Mouse (Mus musculus) hindbrain, embryonic 12.5 days (tissue): ENCODE measurements around the gene Ccdc169. TPM values are rescaled to one million over a fixed set of nuclear protein-coding genes. Genes with fewer than 3 reads are reported as not detected.

Experiments
- ATAC-seq: fragments of 200-750 bp; cut with Nextera tagmentation; 2 replicates; pipeline ENCODE4 v1.8.0; 2017; ENCODE audit warnings: moderate TSS enrichment; ENCODE audit not compliant: low FRiP score
- H3K27ac ChIP-seq: fragments of 300-500 bp; sonication (generic); 2 replicates; pipeline ENCODE4 v1.5.1; 2016; ENCODE audit warnings: mild to moderate bottlenecking
- H3K27me3 ChIP-seq: fragments of 300-500 bp; sonication (generic); 2 replicates; pipeline ENCODE4 v1.6.1; 2016; ENCODE audit warnings: mild to moderate bottlenecking
- H3K36me3 ChIP-seq: fragments of 300-500 bp; sonication (generic); 2 replicates; pipeline ENCODE4 v1.6.1; 2016; ENCODE audit warnings: mild to moderate bottlenecking
- H3K4me1 ChIP-seq: fragments of 300-500 bp; sonication (generic); 2 replicates; pipeline ENCODE4 v1.6.1; 2016
- H3K4me2 ChIP-seq: fragments of 300-500 bp; sonication (generic); replicated peaks from 2 replicates; pipeline ENCODE4 v1.6.1; 2016; ENCODE audit warnings: mild to moderate bottlenecking
- H3K4me3 ChIP-seq: fragments of 300-500 bp; sonication (generic); 2 replicates; pipeline ENCODE4 v1.5.1; 2016; ENCODE audit warnings: mild to moderate bottlenecking
- H3K9ac ChIP-seq: fragments of 300-500 bp; sonication (generic); 2 replicates; pipeline ENCODE4 v1.6.1; 2016; ENCODE audit warnings: mild to moderate bottlenecking, moderate library complexity
- H3K9me3 ChIP-seq: fragments of 300-500 bp; sonication (generic); replicated peaks from 2 replicates; pipeline ENCODE4 v1.6.1; 2016; ENCODE audit warnings: mild to moderate bottlenecking
- WGBS: fragments of 180-500 bp; shearing (Covaris S2); methylation state at CpG from one replicate; pipeline ENCODE4 v1.1.7; 2016; 5-methylcytosine and 5-hydroxymethylcytosine counted together
- polyA plus RNA-seq: library from polyadenylated mRNA; unstranded; fragments of >200 nt; fragmentation: Nextera tagmentation; extraction: Ambion mirVana; gene quantifications from 2 replicates; pipeline ENCODE4 v1.2.1, GENCODE M21; 2016

The Ccdc169 gene
- polyA plus RNA-seq, 1 experiment from 2014 or later: 0.06 TPM

DNA sequence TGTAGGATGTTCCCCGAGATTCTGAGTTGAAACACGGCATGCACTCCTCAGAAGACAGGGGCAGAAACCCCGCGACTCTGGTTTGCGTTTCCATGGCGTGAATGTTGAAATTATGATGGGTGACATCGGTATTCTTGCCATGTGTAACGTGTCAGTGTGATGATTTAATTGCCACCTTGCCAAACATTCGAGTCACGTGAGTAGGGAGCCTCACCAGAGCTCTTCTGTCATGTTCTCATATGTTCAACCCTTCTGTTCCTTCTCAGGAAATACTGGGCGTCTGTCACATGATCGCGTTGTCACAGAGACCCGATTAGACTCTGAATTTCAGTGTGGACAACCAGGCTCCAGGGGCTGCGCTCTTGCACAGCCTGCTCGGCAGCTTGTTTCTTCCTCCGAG is 31.1 kb upstream of the Ccdc169 start:
- no peaks in the 10 kb centered on the region for H3K27me3 ChIP-seq
- H3K4me3 ChIP-seq: no peak overlapping the region
- WGBS: 88% methylated on average over 17 of the region's 17 CpGs
- H3K36me3 ChIP-seq: no peaks in the 10 kb centered on the region
- ATAC-seq: no peak
- no peaks in the 10 kb centered on the region for H3K4me1 ChIP-seq
- no peak overlapping the region for H3K9ac ChIP-seq
- H3K4me2 ChIP-seq: no peak overlapping the region
- no peaks in the 10 kb centered on the region for H3K9me3 ChIP-seq
- H3K27ac ChIP-seq: no peak overlapping the region

- no peaks in the 10 kb centered on the region for H3K36me3 ChIP-seq
- peaks cover 13% of the 10 kb centered on the region for H3K4me1 ChIP-seq
- H3K4me2 ChIP-seq: no peak overlapping the region
- ATAC-seq: no peak
- H3K27ac ChIP-seq: no peak overlapping the region
- no peak overlapping the region for H3K4me3 ChIP-seq
- no peaks in the 10 kb centered on the region for H3K9me3 ChIP-seq
- H3K27me3 ChIP-seq: no peaks in the 10 kb centered on the region
- H3K9ac ChIP-seq: no peak overlapping the region
- WGBS: 86% methylated on average over 4 of the region's 4 CpGs
Measured at GRCm38 (mm10) chr3:55109097-55109496, 28.0 kb upstream of the Ccdc169 start.

GRCm38 (mm10) chr3:55111935-55112709 is 25.0 kb upstream of the Ccdc169 start, which contains the start of gene Spg20:
Spg20 (plus strand) TSS chr3:55112108.
- H3K4me3 ChIP-seq: peak within 1 kb of the TSS; percentile 72
- no peaks in the 10 kb centered on the region for H3K27me3 ChIP-seq
- H3K4me1 ChIP-seq: peaks cover 20% of the 10 kb centered on the region
- peak within 1 kb of the TSS; percentile 88 for H3K9ac ChIP-seq
- H3K4me2 ChIP-seq: peak within 1 kb of the TSS; percentile 71
- H3K9me3 ChIP-seq: no peaks in the 10 kb centered on the region
- under 1% methylated on average over 50 of the region's 58 CpGs for WGBS
- peak within 1 kb of the TSS; percentile 88 for H3K27ac ChIP-seq
- peak; percentile 98 for ATAC-seq
- H3K36me3 ChIP-seq: peaks cover 6% of the 10 kb centered on the region

DNA sequence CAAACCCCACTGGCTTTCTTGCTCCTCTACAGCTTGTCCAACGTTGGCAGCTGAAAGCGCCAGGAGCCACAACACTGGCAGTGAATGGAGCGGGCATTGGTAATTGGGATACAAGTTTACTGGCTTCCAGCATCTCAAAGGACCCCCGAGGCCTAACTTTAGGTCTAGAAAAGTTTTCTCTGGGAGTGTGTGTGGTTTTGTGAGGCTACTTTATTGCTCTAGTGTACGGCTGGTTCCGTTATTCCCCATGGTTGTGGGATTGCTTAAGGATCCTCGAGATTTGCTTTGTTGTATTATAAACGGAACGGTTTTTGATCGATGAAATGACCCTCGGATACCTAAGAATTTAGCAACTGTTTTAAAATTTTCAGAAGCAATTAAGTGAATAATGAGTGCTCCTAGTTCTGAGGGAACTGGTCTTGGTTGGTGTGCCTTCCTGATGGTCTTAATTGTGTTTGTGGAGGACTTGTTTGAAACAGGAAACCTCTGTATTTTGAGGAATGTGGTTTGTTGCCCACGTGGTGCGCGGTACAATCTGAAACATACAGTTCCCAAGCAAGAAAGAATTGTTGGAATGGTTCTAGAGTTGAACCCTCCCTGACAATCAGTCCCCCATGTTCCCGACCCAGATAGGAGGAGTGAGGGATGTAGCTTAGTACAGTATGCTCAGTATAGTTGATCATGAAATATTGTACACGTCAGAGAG is 24.3 kb upstream of the Ccdc169 start:
- H3K36me3 ChIP-seq: peaks cover 14% of the 10 kb centered on the region
- H3K27ac ChIP-seq: peak overlapping the region; percentile 88
- H3K4me3 ChIP-seq: peak overlapping the region; percentile 72
- H3K9ac ChIP-seq: peak overlapping the region; percentile 88
- ATAC-seq: no peak
- H3K4me1 ChIP-seq: peaks cover 20% of the 10 kb centered on the region
- no peaks in the 10 kb centered on the region for H3K27me3 ChIP-seq
- no peaks in the 10 kb centered on the region for H3K9me3 ChIP-seq
- WGBS: 46% methylated on average over 16 of the region's 16 CpGs
- H3K4me2 ChIP-seq: peak overlapping the region; percentile 71

GRCm38 (mm10) chr3:55114313-55115065 is 22.6 kb upstream of the Ccdc169 start:
- peaks cover 30% of the 10 kb centered on the region for H3K36me3 ChIP-seq
- H3K27ac ChIP-seq: no peak overlapping the region
- H3K4me3 ChIP-seq: no peak overlapping the region
- no peaks in the 10 kb centered on the region for H3K9me3 ChIP-seq
- H3K27me3 ChIP-seq: no peaks in the 10 kb centered on the region
- H3K4me1 ChIP-seq: peaks cover 20% of the 10 kb centered on the region
- WGBS: 67% methylated on average over 7 of the region's 7 CpGs
- 0 out of 2 replicates have a peak overlapping the region, but pooled peaks have one; percentile 1 for H3K4me2 ChIP-seq
- H3K9ac ChIP-seq: no peak overlapping the region
- no peak for ATAC-seq

- Histone ChIP-seq H3K4me1 (peaks cover 20% of the 10 kb centered on the region), H3K36me3 (peaks cover 33% of the 10 kb centered on the region), H3K9me3 (no peaks in the 10 kb centered on the region), H3K4me2 (0 out of 2 replicates have a peak overlapping the region, but pooled peaks have one; percentile 1), H3K4me3 (no peak overlapping the region), H3K27ac (no peak overlapping the region), H3K9ac (no peak overlapping the region), H3K27me3 (no peaks in the 10 kb centered on the region)
- no peak for ATAC-seq
- 56% methylated on average over 1 of the region's 1 CpGs for WGBS
Measured at GRCm38 (mm10) chr3:55115071-55115470, 22.1 kb upstream of the Ccdc169 start.

DNA sequence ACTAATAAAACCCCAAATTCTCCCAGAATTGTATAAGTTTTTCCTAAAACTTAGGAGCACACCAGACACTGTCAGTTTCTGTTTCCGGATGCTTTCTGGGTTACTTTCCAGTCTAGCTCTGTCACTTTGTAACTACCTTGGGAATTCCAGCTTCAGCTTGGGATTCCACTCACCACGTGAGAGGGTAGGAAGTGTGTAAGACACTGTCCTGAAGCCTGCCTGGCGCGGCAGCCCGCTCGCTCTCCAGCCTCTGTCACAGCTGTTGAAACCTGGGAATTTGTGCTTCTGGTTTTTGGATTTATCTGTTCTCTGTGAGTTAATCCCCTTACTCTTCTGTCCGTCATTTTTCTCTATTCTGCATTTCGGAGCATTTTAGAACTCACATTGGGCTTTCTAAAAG is 21.1 kb upstream of the Ccdc169 start:
- H3K27ac ChIP-seq: no peak overlapping the region
- H3K36me3 ChIP-seq: peaks cover 41% of the 10 kb centered on the region
- no peak for ATAC-seq
- no peak overlapping the region for H3K4me3 ChIP-seq
- H3K27me3 ChIP-seq: no peaks in the 10 kb centered on the region
- WGBS: 93% methylated on average over 8 of the region's 8 CpGs
- H3K4me1 ChIP-seq: peaks cover 20% of the 10 kb centered on the region
- no peaks in the 10 kb centered on the region for H3K9me3 ChIP-seq
- H3K4me2 ChIP-seq: no peak overlapping the region
- no peak overlapping the region for H3K9ac ChIP-seq

- Histone ChIP-seq H3K4me2 (no peak overlapping the region), H3K36me3 (peaks cover 70% of the 10 kb centered on the region), H3K4me3 (no peak overlapping the region), H3K9me3 (no peaks in the 10 kb centered on the region), H3K27me3 (no peaks in the 10 kb centered on the region), H3K4me1 (peaks cover 5% of the 10 kb centered on the region; the same call in 1 of the 2 replicates), H3K9ac (no peak overlapping the region), H3K27ac (no peak overlapping the region)
- WGBS: 89% methylated on average over 6 of the region's 6 CpGs
- no peak for ATAC-seq
Measured at GRCm38 (mm10) chr3:55119275-55119898, 17.8 kb upstream of the Ccdc169 start.

DNA sequence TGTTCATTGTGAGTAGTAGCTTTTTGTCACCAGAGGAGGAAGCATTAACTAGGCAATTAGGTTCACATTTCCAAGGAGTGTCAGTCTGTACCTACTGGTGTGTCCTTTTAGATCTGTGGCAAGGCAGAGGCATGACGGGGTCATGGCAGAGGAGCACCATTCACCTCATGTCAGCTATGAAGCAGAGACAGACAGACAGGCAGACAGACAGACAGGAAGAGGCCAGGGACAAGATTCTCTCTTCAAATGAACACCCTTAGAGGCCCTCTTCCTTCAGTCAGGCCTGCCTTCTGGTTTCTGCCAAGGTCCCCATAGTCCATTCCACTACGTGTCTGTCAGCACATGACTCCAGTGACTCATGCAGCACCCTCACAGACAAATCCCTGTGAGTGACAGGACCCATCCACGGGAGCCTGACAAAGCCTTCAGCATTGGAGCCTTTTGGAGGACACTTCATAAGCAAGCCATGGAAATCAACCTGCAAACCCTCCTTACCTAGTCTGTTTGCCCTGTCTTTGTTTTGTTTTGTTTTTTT is 14.7 kb upstream of the Ccdc169 start:
- H3K4me3 ChIP-seq: no peak overlapping the region
- H3K9me3 ChIP-seq: no peaks in the 10 kb centered on the region
- no peaks in the 10 kb centered on the region for H3K27me3 ChIP-seq
- ATAC-seq: no peak
- no peak overlapping the region for H3K9ac ChIP-seq
- peaks cover 90% of the 10 kb centered on the region for H3K36me3 ChIP-seq
- WGBS: 84% methylated on average over 3 of the region's 3 CpGs
- no peak overlapping the region for H3K4me2 ChIP-seq
- no peaks in the 10 kb centered on the region for H3K4me1 ChIP-seq
- no peak overlapping the region for H3K27ac ChIP-seq

GRCm38 (mm10) chr3:55123064-55123463 is 14.1 kb upstream of the Ccdc169 start:
- WGBS: 89% methylated on average over 4 of the region's 4 CpGs
- no peaks in the 10 kb centered on the region for H3K9me3 ChIP-seq
- peaks cover 90% of the 10 kb centered on the region for H3K36me3 ChIP-seq
- no peak overlapping the region for H3K27ac ChIP-seq
- no peaks in the 10 kb centered on the region for H3K27me3 ChIP-seq
- no peak overlapping the region for H3K9ac ChIP-seq
- ATAC-seq: no peak
- H3K4me2 ChIP-seq: no peak overlapping the region
- no peaks in the 10 kb centered on the region for H3K4me1 ChIP-seq
- H3K4me3 ChIP-seq: no peak overlapping the region

DNA sequence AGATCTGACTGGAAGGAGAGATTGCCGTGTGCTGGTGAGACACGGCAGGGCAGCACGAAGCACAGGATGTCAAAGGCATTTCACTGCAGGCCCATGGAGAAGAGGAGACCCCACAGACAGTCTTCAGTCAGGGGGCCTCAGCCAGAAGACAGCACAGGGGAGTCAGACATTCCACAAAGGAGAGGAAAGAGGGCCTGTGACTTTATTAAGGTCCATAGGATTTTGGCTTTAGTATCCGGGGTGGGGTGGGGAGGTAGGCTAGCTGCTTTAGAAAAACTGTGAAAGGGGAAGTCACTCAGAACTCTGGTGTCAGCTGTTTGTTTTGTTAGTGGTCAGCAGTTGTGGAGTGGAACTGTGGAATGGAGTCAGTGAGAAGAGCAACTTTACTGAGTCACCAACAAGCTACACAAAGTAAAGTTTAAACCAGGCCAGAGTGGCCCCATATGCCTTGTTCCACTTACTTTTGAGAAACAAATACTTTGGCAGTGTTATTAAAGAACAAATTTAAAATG is 7.9 kb upstream of the Ccdc169 start:
- Histone ChIP-seq H3K36me3 (peaks cover 79% of the 10 kb centered on the region), H3K4me1 (no peaks in the 10 kb centered on the region), H3K4me2 (no peak overlapping the region), H3K9me3 (no peaks in the 10 kb centered on the region), H3K27ac (no peak overlapping the region), H3K4me3 (no peak overlapping the region), H3K9ac (no peak overlapping the region), H3K27me3 (no peaks in the 10 kb centered on the region)
- no peak for ATAC-seq
- 79% methylated on average over 4 of the region's 4 CpGs for WGBS
